25 mouse cellular contexts compared by ENCODE assay signal in genomic region chr15:86334276-86334675, GRCm38 (mm10).
DNase-seq lines count a peak whose midpoint lies in the region; ATAC-seq lines count a peak whose summit lies in the region.
"Had no signal": no experiment of that assay in that cellular context is flagged by ENCODE, and none has a peak within 500 bp of the region (broad histone marks: within the 10 kb centered on the region; RNA-seq: fewer than 3 reads in every experiment).

No protein-coding gene starts in this region.

- no peak overlapping the region for H3K9ac ChIP-seq in hindbrain, embryonic 13.5 days
- H3K9ac ChIP-seq in hindbrain, embryonic 16.5 days (ENCODE audit: low read depth, low read length), result no peak overlapping the region; the same call in 1 of the 2 replicates
- H3K9ac ChIP-seq in midbrain, embryonic 14.5 days (replicated peaks; ENCODE audit: low read length), result no peak overlapping the region
- no peak overlapping the region for H3K9ac ChIP-seq in midbrain, embryonic 11.5 days (ENCODE audit: low read length)
- H3K9ac ChIP-seq: embryonic facial prominence, embryonic 12.5 days; hindbrain, embryonic 12.5 days; liver, embryonic 12.5 days; liver, postnatal 0 days; neural tube, embryonic 15.5 days had no signal

- 99% methylated on average over 4 of the region's 4 CpGs for WGBS in hindbrain, embryonic 13.5 days
- 96% methylated on average over 4 of the region's 4 CpGs for WGBS in hindbrain, embryonic 16.5 days
- WGBS in midbrain, embryonic 14.5 days, result 97% methylated on average over 4 of the region's 4 CpGs
- 89% methylated on average over 4 of the region's 4 CpGs for WGBS in midbrain, embryonic 11.5 days

- peak overlapping the region; percentile 41; the same call in 1 of the 2 replicates for H3K27ac ChIP-seq in hindbrain, embryonic 13.5 days
- no peak overlapping the region for H3K27ac ChIP-seq in hindbrain, embryonic 16.5 days (ENCODE audit: low read depth, low read length)
- H3K27ac ChIP-seq in midbrain, embryonic 14.5 days (replicated peaks; ENCODE audit: low read depth, low read length), result peak overlapping the region; percentile 53
- H3K27ac ChIP-seq in midbrain, embryonic 11.5 days (ENCODE audit: low read depth, low read length), result no peak overlapping the region
- H3K27ac ChIP-seq: embryonic facial prominence, embryonic 12.5 days; hindbrain, embryonic 12.5 days; liver, embryonic 12.5 days; neural tube, embryonic 15.5 days had no signal

- DNase-seq in midbrain, embryonic 14.5 days, result no peak
- DNase-seq in midbrain, embryonic 11.5 days (ENCODE audit: low spot score, missing footprints), result no peak
- peak; percentile 61 for DNase-seq in thymus, postnatal 25 days
- no peak for DNase-seq in thymus, postnatal 10 days (ENCODE audit: low spot score in 2 of 2)
- DNase-seq in urinary bladder, postnatal 4 days (ENCODE audit: low spot score in 2 of 2), result no peak
- DNase-seq: adrenal gland, postnatal 14 days; cerebellum, adult 11 months; cerebellum, adult 9-11 months; embryo, embryonic 11 days; gastrocnemius, postnatal 10 days; kidney, adult 11 months; kidney, postnatal 25 days; layer of hippocampus, postnatal 36 days; left cerebral cortex, postnatal 4 days; liver, postnatal 0 days; lung, postnatal 36 days; retina, postnatal 1 day had no signal

- peaks cover 58% of the 10 kb centered on the region for H3K4me1 ChIP-seq in hindbrain, embryonic 13.5 days (replicated peaks)
- peaks cover 15% of the 10 kb centered on the region for H3K4me1 ChIP-seq in hindbrain, embryonic 16.5 days (ENCODE audit: control insufficient read depth, insufficient read depth, low read depth, low read length)
- H3K4me1 ChIP-seq in midbrain, embryonic 14.5 days (ENCODE audit: control insufficient read depth, insufficient read depth, low read length), result peaks cover 17% of the 10 kb centered on the region
- no peaks in the 10 kb centered on the region for H3K4me1 ChIP-seq in midbrain, embryonic 11.5 days (ENCODE audit: control insufficient read depth, insufficient read depth, low read length)
- H3K4me1 ChIP-seq: embryonic facial prominence, embryonic 12.5 days; liver, embryonic 12.5 days had no signal

- H3K9me3 ChIP-seq in hindbrain, embryonic 13.5 days, result no peaks in the 10 kb centered on the region
- H3K9me3 ChIP-seq in hindbrain, embryonic 16.5 days (ENCODE audit: control insufficient read depth, low read length), result no peaks in the 10 kb centered on the region
- H3K9me3 ChIP-seq in midbrain, embryonic 14.5 days (ENCODE audit: control insufficient read depth, low read length), result no peaks in the 10 kb centered on the region
- H3K9me3 ChIP-seq in midbrain, embryonic 11.5 days (ENCODE audit: control insufficient read depth, low read length), result no peaks in the 10 kb centered on the region
- H3K9me3 ChIP-seq: embryonic facial prominence, embryonic 12.5 days; hindbrain, embryonic 12.5 days; liver, embryonic 12.5 days; neural tube, embryonic 15.5 days had no signal

- ATAC-seq in hindbrain, embryonic 13.5 days (ENCODE audit: low FRiP score), result no peak
- ATAC-seq in hindbrain, embryonic 16.5 days, result no peak
- no peak for ATAC-seq in midbrain, embryonic 14.5 days (ENCODE audit: low FRiP score, low TSS enrichment)
- no peak for ATAC-seq in midbrain, embryonic 11.5 days (ENCODE audit: low FRiP score)
- ATAC-seq: CD4-positive, CD25-positive, alpha-beta regulatory T cell, adult 4 months; inflammation-experienced regulatory T-cells, adult 6 months; liver, embryonic 12.5 days; liver, postnatal 0 days had no signal

- no peaks in the 10 kb centered on the region; the same call in 1 of the 2 replicates for H3K27me3 ChIP-seq in hindbrain, embryonic 13.5 days
- H3K27me3 ChIP-seq in hindbrain, embryonic 16.5 days (replicated peaks; ENCODE audit: control insufficient read depth, insufficient read depth, low read length), result 0 out of 2 replicates have a peak, but pooled peaks cover 2% of the 10 kb centered on the region
- no peaks in the 10 kb centered on the region for H3K27me3 ChIP-seq in midbrain, embryonic 14.5 days (ENCODE audit: control insufficient read depth, insufficient read depth, low read length)
- H3K27me3 ChIP-seq in midbrain, embryonic 11.5 days (ENCODE audit: control insufficient read depth, insufficient read depth, low read length), result no peaks in the 10 kb centered on the region
- H3K27me3 ChIP-seq: embryonic facial prominence, embryonic 12.5 days; hindbrain, embryonic 12.5 days; liver, embryonic 12.5 days; neural tube, embryonic 15.5 days had no signal

- H3K4me3 ChIP-seq in hindbrain, embryonic 13.5 days, result no peak overlapping the region
- H3K4me3 ChIP-seq in hindbrain, embryonic 16.5 days (ENCODE audit: low read length), result no peak overlapping the region
- H3K4me3 ChIP-seq in midbrain, embryonic 14.5 days (replicated peaks; ENCODE audit: low read depth, low read length), result no peak overlapping the region
- H3K4me3 ChIP-seq in midbrain, embryonic 11.5 days (ENCODE audit: low read depth, low read length), result no peak overlapping the region
- H3K4me3 ChIP-seq: embryonic facial prominence, embryonic 12.5 days; hindbrain, embryonic 12.5 days; liver, embryonic 12.5 days; neural tube, embryonic 15.5 days had no signal

- H3K36me3 ChIP-seq in hindbrain, embryonic 13.5 days, result no peaks in the 10 kb centered on the region
- H3K36me3 ChIP-seq in hindbrain, embryonic 16.5 days (ENCODE audit: control insufficient read depth, insufficient read depth, low read length), result no peaks in the 10 kb centered on the region
- H3K36me3 ChIP-seq in midbrain, embryonic 14.5 days (ENCODE audit: control insufficient read depth, insufficient read depth, low read length), result no peaks in the 10 kb centered on the region
- H3K36me3 ChIP-seq in midbrain, embryonic 11.5 days (ENCODE audit: control insufficient read depth, insufficient read depth, low read length), result no peaks in the 10 kb centered on the region
- H3K36me3 ChIP-seq: embryonic facial prominence, embryonic 12.5 days; hindbrain, embryonic 12.5 days; liver, embryonic 12.5 days; neural tube, embryonic 15.5 days had no signal

- H3K4me2 ChIP-seq in hindbrain, embryonic 13.5 days, result no peak overlapping the region
- no peak overlapping the region for H3K4me2 ChIP-seq in hindbrain, embryonic 16.5 days (ENCODE audit: low read length)
- no peak overlapping the region for H3K4me2 ChIP-seq in midbrain, embryonic 14.5 days (ENCODE audit: low read length)
- H3K4me2 ChIP-seq in midbrain, embryonic 11.5 days, result no peak overlapping the region
- H3K4me2 ChIP-seq: embryonic facial prominence, embryonic 12.5 days; hindbrain, embryonic 12.5 days; liver, embryonic 12.5 days; neural tube, embryonic 15.5 days had no signal

Comparison
In these comparisons a context has a peak if more than half of its experiments do, and no peak if none do; other contexts are left out.
1. H3K27ac ChIP-seq: peak in hindbrain, embryonic 13.5 days (single experiment) and midbrain, embryonic 14.5 days (single experiment); none in hindbrain, embryonic 16.5 days (single experiment) and midbrain, embryonic 11.5 days (single experiment).